Mouse (Mus musculus) c-Kit-positive CD71-negative TER-119-negative erythroid progenitor cells, embryonic 14.5 days (primary cell): ENCODE measurements around the gene Tiam1.

Experiments used
- DNase-seq: peaks from one replicate; pipeline ENCODE4 v3.0.0-alpha.2; 2013; ENCODE audit warnings: low read depth

Gene Tiam1

DNA sequence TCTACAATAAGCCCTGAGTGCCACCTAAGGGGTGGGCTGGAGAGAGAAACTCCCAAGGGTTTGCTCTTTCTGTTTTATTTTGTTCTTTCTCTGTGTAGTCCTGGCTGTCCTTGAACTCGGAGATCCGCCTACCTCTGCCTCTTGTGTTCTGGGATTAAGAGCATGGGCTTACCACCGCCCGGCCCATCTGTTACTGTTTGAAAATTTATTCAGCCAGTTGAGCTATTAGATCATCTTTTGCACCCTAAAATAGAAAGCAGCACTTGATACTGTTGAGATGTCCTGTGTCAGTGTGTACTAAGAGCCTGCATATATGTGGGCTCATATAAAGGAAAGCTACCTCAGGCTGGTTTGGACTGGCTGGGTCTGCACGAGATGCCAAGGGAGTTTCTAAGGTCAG is 303.7 kb downstream of the Tiam1 start:
- no peak for DNase-seq

GRCm38 (mm10) chr16:89837096-89837495 is 306.5 kb downstream of the Tiam1 start:
- DNase-seq: no peak

- DNase-seq: no peak
These were observed 308.0 kb downstream of the Tiam1 start for GRCm38 (mm10) chr16:89835551-89835950.

- no peak for DNase-seq
These were observed 310.6 kb downstream of the Tiam1 start for GRCm38 (mm10) chr16:89833011-89833410.

DNA sequence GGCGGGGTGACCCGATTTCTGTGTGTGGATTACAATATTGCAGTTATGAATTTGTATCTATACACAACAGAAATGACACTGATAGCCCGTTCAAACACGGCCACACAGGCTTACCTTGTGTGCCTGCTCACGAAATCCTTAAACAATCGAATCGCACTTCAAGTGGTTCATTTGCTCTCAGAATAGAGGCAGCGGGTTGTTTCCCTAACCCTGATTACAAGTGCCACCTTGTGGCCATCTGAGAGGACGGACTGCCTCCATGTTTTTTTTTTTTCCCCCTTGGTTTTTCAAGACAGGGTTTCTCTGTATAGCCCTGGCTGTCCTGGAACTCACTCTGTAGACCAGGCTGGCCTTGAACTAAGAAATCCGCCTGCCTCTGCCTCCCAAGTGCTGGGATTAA is 312.4 kb downstream of the Tiam1 start:
- no peak for DNase-seq

GRCm38 (mm10) chr16:89830221-89830648 is 313.3 kb downstream of the Tiam1 start:
- no peak for DNase-seq

- no peak for DNase-seq
These were observed 316.0 kb downstream of the Tiam1 start for GRCm38 (mm10) chr16:89827496-89828125.

GRCm38 (mm10) chr16:89825875-89826274 is 317.7 kb downstream of the Tiam1 start:
- no peak for DNase-seq

- no peak for DNase-seq
These were observed 320.7 kb downstream of the Tiam1 start for GRCm38 (mm10) chr16:89822882-89823281.

DNA sequence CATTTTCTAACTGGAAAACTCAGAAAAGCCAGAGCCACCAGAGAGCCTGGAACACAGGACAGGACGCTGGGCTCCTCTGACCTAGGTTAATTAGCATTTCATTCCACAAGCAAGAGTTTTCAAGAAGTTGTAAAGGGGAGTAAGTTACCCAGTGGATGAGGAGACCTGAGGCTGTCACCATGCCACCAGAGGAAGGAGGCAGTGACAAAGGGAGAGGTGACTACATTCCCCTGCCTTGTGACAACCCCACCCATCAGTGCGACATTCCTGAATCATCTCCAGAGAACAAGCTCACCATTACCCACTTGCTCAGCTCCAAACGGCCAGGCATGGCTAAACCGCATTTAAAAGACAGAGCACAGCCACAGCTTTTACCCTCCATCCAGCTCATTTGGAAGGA is 324.9 kb downstream of the Tiam1 start:
- DNase-seq: no peak

DNA sequence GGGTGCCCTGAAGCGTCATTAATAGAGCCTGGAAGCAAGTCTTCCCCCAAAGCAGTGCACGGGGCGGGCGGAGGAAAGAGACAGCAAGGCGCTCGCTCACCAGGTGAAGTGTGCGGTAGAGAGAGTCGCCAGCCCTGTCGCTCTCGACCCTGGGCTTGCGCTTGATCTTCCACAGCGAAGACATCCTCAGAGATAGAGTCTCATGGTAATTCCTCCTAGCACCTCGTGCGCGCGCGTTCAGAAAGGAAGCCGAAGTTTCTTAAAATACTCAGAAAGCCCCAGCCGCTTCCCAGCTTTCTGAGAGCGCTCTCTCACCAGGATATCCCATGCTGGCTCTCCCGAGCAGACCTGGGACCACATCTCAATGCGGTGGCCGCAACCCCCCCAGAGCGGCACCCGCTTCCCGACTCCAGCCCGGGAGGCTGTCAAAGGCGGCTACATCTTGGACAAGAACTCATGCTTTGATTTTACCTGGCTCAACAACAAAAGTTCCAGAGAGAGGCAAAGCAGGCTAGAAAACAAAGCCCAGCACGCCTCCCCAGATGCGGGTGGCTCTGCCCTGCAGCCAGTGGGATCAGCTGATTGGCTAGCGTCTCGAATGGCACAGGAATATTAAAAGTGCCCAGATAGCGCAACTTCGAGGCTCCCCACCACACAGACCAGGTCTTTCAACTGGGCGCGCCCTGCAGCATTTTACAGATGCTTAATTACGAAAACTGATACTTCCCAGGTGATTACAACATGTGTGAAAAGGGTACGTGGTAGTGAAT is 325.5 kb downstream of the Tiam1 start:
- DNase-seq: no peak

GRCm38 (mm10) chr16:89817301-89817700 is 326.3 kb downstream of the Tiam1 start:
- no peak for DNase-seq

DNA sequence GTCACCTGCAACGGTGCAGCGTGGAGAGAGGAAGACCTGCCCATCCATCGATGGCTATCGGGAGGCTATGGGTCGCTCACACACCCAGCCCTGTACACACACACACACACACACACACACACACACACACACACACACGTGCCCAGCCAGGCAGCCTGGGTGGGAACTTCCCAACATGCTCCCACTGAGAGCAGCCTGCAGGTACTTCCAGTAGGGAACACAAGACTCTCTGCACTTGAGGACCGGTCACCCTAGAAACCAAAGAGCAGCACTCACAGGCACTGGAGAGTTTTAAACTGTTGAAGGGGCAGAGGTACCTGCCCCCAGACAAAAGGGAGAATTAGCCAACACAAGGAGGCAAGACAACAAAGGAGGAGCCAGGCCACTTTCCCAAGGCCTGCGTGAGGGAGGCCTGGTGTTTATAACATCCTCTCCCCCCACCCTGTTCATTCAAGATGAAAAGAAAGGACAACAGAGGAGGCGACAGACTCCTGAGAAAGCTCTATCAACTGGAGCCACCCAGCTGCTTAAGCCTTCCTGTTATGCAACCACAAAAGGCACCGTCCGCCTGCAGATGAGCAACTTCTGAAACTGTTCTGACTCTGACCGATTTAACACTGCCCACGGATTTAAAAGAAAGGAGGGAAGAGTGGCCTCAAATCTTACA is 326.9 kb downstream of the Tiam1 start:
- no peak for DNase-seq

DNA sequence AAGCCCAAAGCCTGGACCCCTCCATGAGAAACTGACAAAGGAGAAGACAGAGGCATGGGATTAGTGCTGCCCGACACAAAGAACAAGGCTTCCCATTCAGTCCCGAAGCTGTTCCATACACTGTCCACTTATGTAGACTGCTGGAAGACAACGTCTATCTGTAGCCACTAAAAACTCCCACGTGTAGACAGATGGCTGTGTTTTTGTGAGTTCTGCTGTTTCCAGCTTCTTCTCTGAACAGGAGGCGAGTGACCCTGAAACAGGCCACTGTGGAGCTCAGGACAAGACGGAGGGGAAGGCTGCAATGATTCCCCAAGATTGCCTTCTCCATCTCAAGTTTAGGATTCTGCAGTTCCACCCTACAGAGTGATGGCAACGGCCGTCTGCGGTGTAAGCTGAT is 330.0 kb downstream of the Tiam1 start:
- DNase-seq: no peak

- DNase-seq: no peak
These were observed 330.7 kb downstream of the Tiam1 start for GRCm38 (mm10) chr16:89812891-89813290.

DNA sequence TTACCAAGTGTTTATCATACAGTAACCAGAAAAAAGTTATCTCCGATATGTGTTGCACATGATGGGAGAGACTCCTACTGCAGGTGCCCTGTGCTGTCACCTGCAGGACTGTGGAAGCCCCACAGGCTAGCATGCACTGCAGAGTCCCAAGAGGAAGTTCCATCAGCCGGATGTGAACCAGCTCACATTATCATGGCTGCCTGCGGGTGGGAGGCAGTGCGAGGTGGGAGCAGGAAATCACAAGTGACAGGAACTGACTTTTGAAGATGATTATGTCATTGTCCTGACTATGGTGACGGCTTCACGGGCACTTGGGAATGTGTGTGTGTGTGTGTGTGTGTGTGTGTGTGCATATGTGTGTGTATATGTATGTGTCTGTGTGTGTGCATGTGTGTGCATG is 333.2 kb downstream of the Tiam1 start:
- DNase-seq: no peak

GRCm38 (mm10) chr16:89808168-89808567 is 335.4 kb downstream of the Tiam1 start:
- no peak for DNase-seq

DNA sequence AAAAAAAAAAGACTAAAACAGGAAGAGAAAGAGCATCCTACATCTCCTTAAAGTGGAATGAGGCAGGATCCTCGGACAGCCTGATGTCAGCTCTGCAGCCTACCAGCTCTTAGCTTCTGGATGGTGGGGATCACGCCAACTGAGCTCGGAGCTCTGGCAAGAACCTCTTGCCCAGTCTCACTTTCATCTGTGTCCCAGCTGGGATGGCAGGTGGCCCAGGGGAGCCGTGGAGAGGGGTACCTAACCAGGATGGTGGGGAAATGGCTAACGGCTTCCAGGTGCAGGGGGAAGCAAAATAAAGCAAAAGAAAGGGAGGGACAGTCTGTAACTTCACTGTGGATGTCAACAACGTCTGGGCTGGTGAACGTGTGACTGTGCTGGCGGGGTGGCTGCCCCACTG is 337.6 kb downstream of the Tiam1 start:
- no peak for DNase-seq

DNA sequence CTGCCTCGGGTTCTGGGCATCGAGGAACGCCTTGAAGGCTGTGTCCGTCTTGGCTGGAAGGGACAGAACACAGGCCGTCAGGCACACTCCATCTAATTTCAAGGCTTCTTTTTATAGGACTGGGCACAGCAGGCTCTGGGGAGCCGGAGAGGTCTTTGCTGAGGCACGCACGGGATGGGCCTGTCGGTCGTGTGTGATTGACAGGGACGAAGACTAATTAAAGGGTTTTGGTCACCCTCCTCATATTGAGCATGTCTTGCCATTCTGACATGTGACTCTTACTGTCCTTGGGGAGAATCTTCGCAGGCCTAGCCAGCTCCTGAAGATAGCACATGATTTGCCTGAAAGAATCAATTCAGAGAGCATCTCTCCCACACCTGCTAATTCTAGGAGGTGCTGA is 338.4 kb downstream of the Tiam1 start:
- DNase-seq: no peak

DNA sequence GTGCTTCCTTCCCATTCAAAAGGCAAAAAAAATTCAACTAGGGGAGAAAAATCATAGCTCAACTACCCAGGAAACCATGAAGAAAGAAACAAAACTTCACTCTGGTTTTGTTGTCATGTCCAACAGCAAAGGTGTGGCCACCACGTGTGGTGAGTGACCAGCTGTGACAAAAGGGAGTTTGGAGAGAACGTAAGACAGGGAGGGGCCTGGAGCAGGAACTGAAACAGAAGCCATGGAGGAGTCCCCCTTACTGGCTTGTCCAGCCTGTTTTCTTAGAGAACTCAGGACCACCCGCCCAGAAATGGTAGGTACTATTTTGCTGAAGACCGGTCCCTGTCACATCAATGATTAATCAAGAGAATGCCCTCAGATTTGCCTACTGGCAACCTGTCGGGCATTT is 342.1 kb downstream of the Tiam1 start:
- DNase-seq: no peak

DNA sequence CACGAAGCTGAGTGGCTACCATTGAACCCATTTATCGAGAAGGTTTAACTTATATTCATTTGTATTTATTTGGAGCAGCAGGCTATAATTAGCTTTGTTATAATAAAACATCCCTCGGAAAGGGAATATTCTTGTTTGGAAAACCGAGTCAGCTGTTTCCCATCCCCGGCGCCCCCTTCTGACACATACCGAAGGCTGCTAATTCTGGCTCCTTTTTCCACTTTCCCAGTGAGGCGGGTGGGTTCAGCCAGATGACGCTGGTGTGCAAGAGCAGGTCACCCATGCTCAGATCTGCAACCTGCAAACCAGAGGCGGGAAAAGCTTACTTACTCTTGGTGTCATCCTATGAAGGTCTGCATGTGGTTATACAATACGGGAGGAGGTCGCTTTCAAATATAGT is 343.8 kb downstream of the Tiam1 start:
- DNase-seq: no peak

- DNase-seq: no peak
These were observed 347.0 kb downstream of the Tiam1 start for GRCm38 (mm10) chr16:89796566-89796965.

- DNase-seq: no peak
These were observed 353.7 kb downstream of the Tiam1 start for GRCm38 (mm10) chr16:89789792-89790434.
